Mouse (Mus musculus): ENCODE measurements around the gene Hif3a. TPM values are rescaled to one million over a fixed set of nuclear protein-coding genes. Genes with fewer than 3 reads are reported as not detected.
A peak's percentile ranks its signal among the peaks of the same experiment; 100 is the strongest.

The Hif3a gene
- polyA plus RNA-seq, 2 experiments from 2014 or later: 0.32 to 0.49 TPM

DNA sequence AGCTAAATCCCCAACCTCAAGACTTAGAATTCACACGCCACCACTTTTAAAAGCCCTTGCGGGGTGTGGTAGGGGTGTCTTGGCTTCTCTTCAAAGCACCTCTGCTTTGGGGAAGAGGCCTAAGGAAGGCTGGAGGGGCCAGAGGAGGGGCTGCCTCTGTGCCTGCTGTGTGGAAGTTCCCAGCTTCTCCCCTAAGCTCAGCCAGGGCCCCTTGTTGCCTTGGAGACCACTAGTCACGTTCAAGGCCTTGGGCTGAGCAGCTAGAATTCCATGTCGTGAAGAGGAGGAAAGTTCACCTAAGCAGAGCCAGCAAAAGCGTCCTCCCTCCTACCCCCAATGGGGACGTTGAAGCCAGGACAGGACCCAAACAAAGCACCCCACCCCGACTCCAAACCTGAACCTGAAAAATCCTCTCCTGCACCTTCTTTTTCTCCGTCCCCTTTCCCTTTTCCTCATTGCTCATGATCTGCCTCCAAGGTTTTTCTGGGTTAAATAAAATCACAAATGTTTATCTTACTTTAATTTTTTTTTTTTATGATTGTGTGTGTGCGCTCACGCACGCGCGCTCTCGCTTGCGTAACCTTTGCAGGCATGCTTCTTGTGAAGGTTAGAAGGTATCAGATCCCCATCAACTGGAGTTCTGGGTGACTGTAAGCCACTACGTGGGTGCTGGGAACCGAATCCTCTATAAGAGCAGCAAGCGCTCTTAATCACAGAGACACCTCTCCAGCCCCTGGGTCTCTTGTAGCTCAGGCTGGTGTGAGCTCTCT, 70.4 kb downstream of the Hif3a start:
- ATAC-seq: no peak

GRCm38 (mm10) chr7:16990006-16990744, 72.1 kb downstream of the Hif3a start:
- ATAC-seq: peak; percentile 84

GRCm38 (mm10) chr7:16988405-16988804, 73.8 kb downstream of the Hif3a start:
- no peak for ATAC-seq

DNA sequence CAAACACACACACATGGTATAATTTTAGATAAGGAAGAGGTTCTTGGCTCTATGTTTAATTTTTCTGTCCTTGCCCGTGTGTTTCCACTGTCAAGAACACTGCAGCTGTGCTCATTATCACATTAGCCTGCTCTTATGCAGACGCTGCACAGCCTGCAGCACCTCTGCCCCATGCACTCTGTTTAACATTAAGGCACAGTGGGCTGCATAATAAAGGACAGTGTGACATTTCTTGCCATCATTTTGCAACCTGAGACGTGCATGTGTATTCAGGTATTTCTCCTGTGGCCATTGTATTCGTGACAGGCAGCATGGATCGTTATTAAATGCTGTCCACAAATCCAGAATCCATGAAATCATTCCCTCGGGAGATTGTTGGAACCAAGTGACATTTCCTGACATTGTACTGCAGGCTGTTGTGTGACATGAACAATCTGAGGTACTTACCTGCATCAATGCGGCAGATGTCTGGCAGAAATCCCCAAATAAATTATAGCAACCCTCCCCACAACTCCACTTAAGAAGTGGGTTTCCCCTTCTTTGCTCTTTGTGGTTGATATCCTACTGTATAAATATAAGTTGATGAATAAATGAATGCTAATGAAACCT, 74.6 kb downstream of the Hif3a start:
- ATAC-seq: no peak

DNA sequence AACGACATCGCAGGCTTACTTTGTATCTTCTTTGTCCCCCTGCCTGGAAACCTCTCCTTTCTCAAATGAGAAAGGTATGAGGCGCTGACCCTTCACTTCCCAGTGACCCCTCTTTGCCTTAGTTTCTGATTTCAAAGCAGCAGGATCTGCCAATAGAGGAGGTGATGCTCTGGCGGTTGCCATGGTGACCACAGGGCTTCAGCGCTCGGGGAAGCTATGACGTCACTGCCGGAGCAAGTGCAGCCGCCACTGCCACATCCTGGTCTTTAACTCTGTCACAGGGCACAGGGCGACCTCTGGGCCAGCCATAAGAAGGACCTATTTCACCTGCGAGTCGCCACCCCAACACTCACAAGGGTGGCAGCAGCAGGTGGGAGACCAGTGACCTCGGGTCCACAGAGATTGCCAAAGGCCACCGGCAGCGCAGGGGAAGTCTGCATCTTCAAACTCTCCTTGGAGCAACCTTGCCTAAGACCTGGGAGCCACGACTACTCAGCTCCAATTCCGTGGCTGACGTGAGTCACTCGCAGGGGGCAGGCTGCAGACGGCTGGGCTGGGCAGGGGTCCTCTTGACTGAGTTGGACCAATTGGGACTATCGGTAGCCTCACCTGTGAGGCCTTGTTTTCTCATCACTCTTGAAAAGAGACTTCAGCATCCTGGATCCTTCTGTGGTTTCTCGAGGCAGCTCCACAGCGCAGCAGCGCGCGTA, 79.2 kb downstream of the Hif3a start, which contains the start of gene Gm42372:
Gm42372 (plus strand) TSS at position 228 of the 710 bp plus-strand sequence.
- peak; percentile 95 for ATAC-seq

Other genes with a start within 250 kb of the Hif3a start
- gene Strn4, start 246.5 kb downstream of the Hif3a start, polyA plus RNA-seq (2017; shearing (Covaris generic)): 10 to 100 TPM; 23.0 to 23.1 TPM
- gene Fkrp, start 245.7 kb downstream of the Hif3a start, polyA plus RNA-seq (2017; shearing (Covaris generic)): 1 to 10 TPM; 6.5 to 7.5 TPM
- gene Prkd2, start 219.5 kb downstream of the Hif3a start, polyA plus RNA-seq (2017; shearing (Covaris generic)): 10 to 100 TPM; 45.7 to 47.6 TPM
- not detected for gene Dact3, start 187.1 kb downstream of the Hif3a start, polyA plus RNA-seq (2017; shearing (Covaris generic))
- gene Gng8, start 170.6 kb downstream of the Hif3a start, polyA plus RNA-seq (2017; shearing (Covaris generic)): not detected
- 10 to 100 TPM; 11.8 to 13.2 TPM for gene Ptgir, start 155.9 kb downstream of the Hif3a start, polyA plus RNA-seq (2017; shearing (Covaris generic))
- gene Calm3, start 138.3 kb downstream of the Hif3a start, polyA plus RNA-seq (2017; shearing (Covaris generic)): 100 to 1,000 TPM; 106 to 159 TPM
- not detected for gene Pnmal2, start 117.7 kb downstream of the Hif3a start, polyA plus RNA-seq (2017; shearing (Covaris generic))
- gene Pnmal1, start 102.7 kb downstream of the Hif3a start, polyA plus RNA-seq (2017; shearing (Covaris generic)): not detected
- gene Gm42372, start 79.3 kb downstream of the Hif3a start, polyA plus RNA-seq (2017; shearing (Covaris generic)): 1 to 10 TPM; 3.6 to 4.2 TPM
- gene Ccdc8, start 69.7 kb downstream of the Hif3a start, polyA plus RNA-seq (2017; shearing (Covaris generic)): under 1 TPM in 1 of 2 experiments, not detected in 1; 0.16 TPM
- gene Ppp5c, start 34.5 kb downstream of the Hif3a start, polyA plus RNA-seq (2017; shearing (Covaris generic)): 10 to 100 TPM; 49.6 to 63.3 TPM
- 1 to 10 TPM in 1 of 2 experiments, not detected in 1; 1.1 TPM for gene Psg16, start 11.6 kb upstream of the Hif3a start, polyA plus RNA-seq (2017; shearing (Covaris generic))
- not detected for gene Ceacam3, start 87.9 kb upstream of the Hif3a start, polyA plus RNA-seq (2017; shearing (Covaris generic))
- gene Psg29, start 141.1 kb upstream of the Hif3a start, polyA plus RNA-seq (2017; shearing (Covaris generic)): under 1 TPM in 1 of 2 experiments, not detected in 1; 0.05 TPM